Mouse (Mus musculus): ENCODE measurements around the gene Stk33. TPM values are rescaled to one million over a fixed set of nuclear protein-coding genes. Genes with fewer than 3 reads are reported as not detected.

The Stk33 gene
- total RNA-seq, 1 experiment, result 0.31 TPM

- Histone ChIP-seq H3K9me3 (ENCODE audit: control insufficient read depth, insufficient read depth, low read depth, low read length) (no peaks in the 10 kb centered on the region), H3K4me1 (ENCODE audit: control insufficient read depth in 2 of 2, insufficient read depth in 2 of 2, low read length in 2 of 2, poor library complexity in 1 of 2) (no peaks in the 10 kb centered on the region; a peak in 1 of 4 replicates), H3K27ac (ENCODE audit: insufficient read depth, low read depth, low read length, poor library complexity, severe bottlenecking) (no peak overlapping the region), H3K36me3 (ENCODE audit: control insufficient read depth, insufficient read depth, low read length, poor library complexity, severe bottlenecking) (no peaks in the 10 kb centered on the region), H3K9ac (ENCODE audit: insufficient read depth, low read depth, low read length, poor library complexity, severe bottlenecking) (no peak overlapping the region), H3K4me3 (ENCODE audit: insufficient read depth in 1 of 2, low read depth in 1 of 2, low read length in 2 of 2, poor library complexity in 1 of 2, severe bottlenecking in 1 of 2) (no peak overlapping the region)
- TF ChIP-seq MAFK (IDR thresholded peaks at IDR 0.05; ENCODE audit: insufficient read depth, low read depth, low read length), result no peak
- no peak for TF ChIP-seq ZNF384 (IDR thresholded peaks at IDR 0.05; ENCODE audit: low read depth, low read length)
- no peak for TF ChIP-seq ZC3H11A (IDR thresholded peaks at IDR 0.05; ENCODE audit: borderline replicate concordance, low read depth, low read length)
- no peak for TF ChIP-seq CHD2 (IDR thresholded peaks at IDR 0.05; ENCODE audit: low read depth, low read length)
- TF ChIP-seq HCFC1 (IDR thresholded peaks at IDR 0.05; ENCODE audit: borderline replicate concordance, insufficient read depth, low read length), result no peak
- DNase-seq (ENCODE audit: low read depth, low spot score), result no peak
- in situ Hi-C loops (cut with MboI; ENCODE audit: low sequenced_read_pairs in 2 of 2, unreplicated experiment in 2 of 2), result no loop called here
These were observed 199.5 kb downstream of the Stk33 start for GRCm38 (mm10) chr7:109239346-109239745.

GRCm38 (mm10) chr7:109238724-109239123, 200.2 kb downstream of the Stk33 start:
- H3K4me3 ChIP-seq (ENCODE audit: insufficient read depth in 1 of 2, low read depth in 1 of 2, low read length in 2 of 2, poor library complexity in 1 of 2, severe bottlenecking in 1 of 2), result no peak overlapping the region
- H3K9ac ChIP-seq (ENCODE audit: insufficient read depth, low read depth, low read length, poor library complexity, severe bottlenecking), result no peak overlapping the region
- TF ChIP-seq CHD2 (IDR thresholded peaks at IDR 0.05; ENCODE audit: low read depth, low read length) (no peak), MAFK (IDR thresholded peaks at IDR 0.05; ENCODE audit: insufficient read depth, low read depth, low read length) (peak; percentile 89)
- H3K4me1 ChIP-seq (ENCODE audit: control insufficient read depth in 2 of 2, insufficient read depth in 2 of 2, low read length in 2 of 2, poor library complexity in 1 of 2), result no peaks in the 10 kb centered on the region; a peak in 1 of 4 replicates
- in situ Hi-C loops (cut with MboI; ENCODE audit: low sequenced_read_pairs in 2 of 2, unreplicated experiment in 2 of 2), result no loop called here
- no peak overlapping the region for H3K27ac ChIP-seq (ENCODE audit: insufficient read depth, low read depth, low read length, poor library complexity, severe bottlenecking)
- no peak for DNase-seq (ENCODE audit: low read depth, low spot score)
- no peaks in the 10 kb centered on the region for H3K36me3 ChIP-seq (ENCODE audit: control insufficient read depth, insufficient read depth, low read length, poor library complexity, severe bottlenecking)
- no peaks in the 10 kb centered on the region for H3K9me3 ChIP-seq (ENCODE audit: control insufficient read depth, insufficient read depth, low read depth, low read length)

- TF ChIP-seq MAFK (IDR thresholded peaks at IDR 0.05; ENCODE audit: insufficient read depth, low read depth, low read length) (no peak), HCFC1 (IDR thresholded peaks at IDR 0.05; ENCODE audit: borderline replicate concordance, insufficient read depth, low read length) (no peak), ZC3H11A (IDR thresholded peaks at IDR 0.05; ENCODE audit: borderline replicate concordance, low read depth, low read length) (no peak), CHD2 (IDR thresholded peaks at IDR 0.05; ENCODE audit: low read depth, low read length) (no peak), ZNF384 (IDR thresholded peaks at IDR 0.05; ENCODE audit: low read depth, low read length) (no peak)
- H3K4me1 ChIP-seq (ENCODE audit: control insufficient read depth in 2 of 2, insufficient read depth in 2 of 2, low read length in 2 of 2, poor library complexity in 1 of 2), result no peaks in the 10 kb centered on the region
- H3K36me3 ChIP-seq (ENCODE audit: control insufficient read depth, insufficient read depth, low read length, poor library complexity, severe bottlenecking), result no peaks in the 10 kb centered on the region
- no peak overlapping the region for H3K4me3 ChIP-seq (ENCODE audit: insufficient read depth in 1 of 2, low read depth in 1 of 2, low read length in 2 of 2, poor library complexity in 1 of 2, severe bottlenecking in 1 of 2)
- DNase-seq (ENCODE audit: low read depth, low spot score), result no peak
- no peak overlapping the region for H3K27ac ChIP-seq (ENCODE audit: insufficient read depth, low read depth, low read length, poor library complexity, severe bottlenecking)
- H3K9me3 ChIP-seq (ENCODE audit: control insufficient read depth, insufficient read depth, low read depth, low read length), result no peaks in the 10 kb centered on the region
- no peak overlapping the region for H3K9ac ChIP-seq (ENCODE audit: insufficient read depth, low read depth, low read length, poor library complexity, severe bottlenecking)
- in situ Hi-C loops (cut with MboI; ENCODE audit: low sequenced_read_pairs in 2 of 2, unreplicated experiment in 2 of 2), result no loop called here
These were observed 203.8 kb downstream of the Stk33 start for GRCm38 (mm10) chr7:109234882-109235640.

GRCm38 (mm10) chr7:109234476-109234875, 204.4 kb downstream of the Stk33 start:
- H3K4me1 ChIP-seq (ENCODE audit: control insufficient read depth in 2 of 2, insufficient read depth in 2 of 2, low read length in 2 of 2, poor library complexity in 1 of 2), result no peaks in the 10 kb centered on the region
- in situ Hi-C loops (cut with MboI; ENCODE audit: low sequenced_read_pairs in 2 of 2, unreplicated experiment in 2 of 2), result no loop called here
- no peak overlapping the region for H3K4me3 ChIP-seq (ENCODE audit: insufficient read depth in 1 of 2, low read depth in 1 of 2, low read length in 2 of 2, poor library complexity in 1 of 2, severe bottlenecking in 1 of 2)
- TF ChIP-seq CHD2 (IDR thresholded peaks at IDR 0.05; ENCODE audit: low read depth, low read length), result no peak
- TF ChIP-seq ZC3H11A (IDR thresholded peaks at IDR 0.05; ENCODE audit: borderline replicate concordance, low read depth, low read length), result no peak
- TF ChIP-seq ZNF384 (IDR thresholded peaks at IDR 0.05; ENCODE audit: low read depth, low read length), result no peak
- TF ChIP-seq MAFK (IDR thresholded peaks at IDR 0.05; ENCODE audit: insufficient read depth, low read depth, low read length), result no peak
- no peak for TF ChIP-seq HCFC1 (IDR thresholded peaks at IDR 0.05; ENCODE audit: borderline replicate concordance, insufficient read depth, low read length)
- no peaks in the 10 kb centered on the region for H3K9me3 ChIP-seq (ENCODE audit: control insufficient read depth, insufficient read depth, low read depth, low read length)
- H3K36me3 ChIP-seq (ENCODE audit: control insufficient read depth, insufficient read depth, low read length, poor library complexity, severe bottlenecking), result no peaks in the 10 kb centered on the region
- H3K27ac ChIP-seq (ENCODE audit: insufficient read depth, low read depth, low read length, poor library complexity, severe bottlenecking), result no peak overlapping the region
- no peak for DNase-seq (ENCODE audit: low read depth, low spot score)
- no peak overlapping the region for H3K9ac ChIP-seq (ENCODE audit: insufficient read depth, low read depth, low read length, poor library complexity, severe bottlenecking)
